Mouse (Mus musculus) lung, postnatal 0 days (tissue): ENCODE measurements around the gene Clnk. TPM values are rescaled to one million over a fixed set of nuclear protein-coding genes. Genes with fewer than 3 reads are reported as not detected.

Source experiments
- ATAC-seq: fragments of 200-750 bp; cut with Nextera tagmentation; 2 replicates; pipeline ENCODE4 v1.8.0; 2017; ENCODE audit warnings: moderate library complexity
- DNase-seq: peaks from one replicate; pipeline ENCODE4 v3.0.0-alpha.2; 2016; ENCODE audit warnings: low spot score
- H3K27ac ChIP-seq: fragments of 300-500 bp; sonication (generic); 2 replicates; pipeline ENCODE4 v1.5.1; 2014; ENCODE audit warnings: antibody characterized with exemption, mild to moderate bottlenecking, low read length, mixed read lengths
- H3K27me3 ChIP-seq: fragments of 300-500 bp; sonication (generic); replicated peaks from 2 replicates; pipeline ENCODE4 v1.6.1; 2014; ENCODE audit warnings: low read length, mixed read lengths; ENCODE audit not compliant: insufficient read depth
- H3K36me3 ChIP-seq: fragments of 300-500 bp; sonication (generic); 2 replicates; pipeline ENCODE4 v1.6.1; 2014; ENCODE audit warnings: low read length, mixed read lengths; ENCODE audit not compliant: insufficient read depth
- H3K4me1 ChIP-seq: fragments of 300-500 bp; sonication (generic); 2 replicates; pipeline ENCODE4 v1.6.1; 2014; ENCODE audit warnings: antibody characterized with exemption, low read depth, low read length, mixed read lengths; ENCODE audit not compliant: insufficient read depth
- H3K4me2 ChIP-seq: fragments of 300-500 bp; sonication (generic); replicated peaks from 2 replicates; pipeline ENCODE4 v1.6.1; 2014; ENCODE audit warnings: low read depth, mild to moderate bottlenecking, low read length, moderate library complexity, mixed read lengths
- H3K4me3 ChIP-seq: fragments of 300-500 bp; sonication (generic); 2 replicates; pipeline ENCODE4 v1.5.1; 2014; ENCODE audit warnings: low read depth, low read length
- H3K9ac ChIP-seq: fragments of 300-500 bp; sonication (generic); replicated peaks from 2 replicates; pipeline ENCODE4 v1.6.1; 2014; ENCODE audit warnings: low read depth, mild to moderate bottlenecking
- H3K9me3 ChIP-seq: fragments of 300-500 bp; sonication (generic); 2 replicates; pipeline ENCODE4 v1.6.1; 2016; ENCODE audit warnings: low read length, mixed read lengths
- CTCF ChIP-seq: IDR thresholded peaks from 2 replicates; pipeline ENCODE4 v1.5.1; 2016; ENCODE audit warnings: antibody characterized with exemption, mild to moderate bottlenecking
- EP300 ChIP-seq: IDR thresholded peaks from 2 replicates; pipeline ENCODE4 v1.6.1; 2016; ENCODE audit warnings: antibody characterized with exemption, mild to moderate bottlenecking, control low read depth
- WGBS: fragments of 180-500 bp; shearing (Covaris S2); extraction: QIAGEN DNeasy Blood & Tissue Kit; methylation state at CpG from one replicate; pipeline ENCODE4 v1.1.7; 2014; 5-methylcytosine and 5-hydroxymethylcytosine counted together
- polyA plus RNA-seq: library from polyadenylated mRNA; unstranded; fragments of >200 nt; fragmentation: Nextera tagmentation; extraction: Ambion mirVana; gene quantifications from 2 replicates; pipeline ENCODE4 v1.2.1, GENCODE M21; 2015

Clnk gene
- polyA plus RNA-seq, 1 experiment from 2014 or later, result not detected

DNA sequence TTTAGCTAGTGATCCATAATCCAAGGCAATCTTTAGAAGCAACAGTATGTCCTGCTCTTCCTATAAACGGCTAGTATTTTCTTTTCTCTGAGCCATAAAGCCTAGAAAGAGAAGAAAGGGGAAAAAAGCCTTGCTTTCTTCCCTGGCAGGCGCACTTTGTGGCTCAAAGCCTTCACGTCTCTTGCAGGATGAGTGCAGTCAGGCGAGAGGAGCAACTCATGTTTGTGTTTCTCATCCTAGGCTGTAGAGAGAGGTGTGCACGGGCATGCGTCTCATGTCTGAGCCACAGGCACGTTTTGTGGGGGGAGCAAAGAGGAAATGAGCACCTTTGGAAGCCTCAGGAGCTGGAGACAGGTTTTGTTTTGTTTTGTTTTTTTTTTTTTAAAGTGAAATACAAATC, 64.2 kb downstream of the Clnk start:
- DNase-seq (no peak), ATAC-seq (no peak)
- TF ChIP-seq EP300, result no peak
- TF ChIP-seq CTCF, result no peak
- H3K27me3 ChIP-seq, result no peaks in the 10 kb centered on the region
- no peak overlapping the region for H3K4me3 ChIP-seq
- 62% methylated on average over 7 of the region's 7 CpGs for WGBS
- H3K27ac ChIP-seq, result no peak overlapping the region
- no peaks in the 10 kb centered on the region for H3K36me3 ChIP-seq
- no peak overlapping the region for H3K9ac ChIP-seq
- no peak overlapping the region for H3K4me2 ChIP-seq
- no peaks in the 10 kb centered on the region for H3K9me3 ChIP-seq
- H3K4me1 ChIP-seq, result no peaks in the 10 kb centered on the region

DNA sequence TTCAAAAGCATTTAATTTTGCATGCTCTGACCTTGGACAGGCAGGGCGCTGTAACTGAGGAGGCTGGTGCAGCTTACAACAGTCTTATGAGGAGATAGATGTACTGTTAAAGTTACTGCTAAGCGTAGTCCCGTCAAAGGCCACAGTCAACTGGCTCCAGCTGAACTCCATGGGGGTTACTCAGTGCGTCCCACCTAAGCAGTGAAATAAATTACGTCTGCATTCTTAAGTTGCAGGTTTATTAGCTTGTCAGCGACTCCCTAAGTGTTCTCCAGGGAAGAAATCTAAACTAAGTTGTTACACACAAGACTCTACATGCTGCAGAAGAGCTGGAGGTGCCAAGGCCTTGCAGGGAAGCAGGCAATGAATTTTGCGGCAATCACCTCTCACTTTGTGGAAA, 77.7 kb downstream of the Clnk start:
- 85% methylated on average over 7 of the region's 7 CpGs for WGBS
- no peak for DNase-seq
- ATAC-seq, result no peak
- no peaks in the 10 kb centered on the region for H3K27me3 ChIP-seq
- no peak overlapping the region for H3K9ac ChIP-seq
- H3K4me2 ChIP-seq, result no peak overlapping the region
- H3K36me3 ChIP-seq, result no peaks in the 10 kb centered on the region
- TF ChIP-seq CTCF (no peak), EP300 (no peak)
- H3K9me3 ChIP-seq, result no peaks in the 10 kb centered on the region
- H3K4me3 ChIP-seq, result no peak overlapping the region
- no peak overlapping the region for H3K27ac ChIP-seq
- H3K4me1 ChIP-seq, result no peaks in the 10 kb centered on the region

DNA sequence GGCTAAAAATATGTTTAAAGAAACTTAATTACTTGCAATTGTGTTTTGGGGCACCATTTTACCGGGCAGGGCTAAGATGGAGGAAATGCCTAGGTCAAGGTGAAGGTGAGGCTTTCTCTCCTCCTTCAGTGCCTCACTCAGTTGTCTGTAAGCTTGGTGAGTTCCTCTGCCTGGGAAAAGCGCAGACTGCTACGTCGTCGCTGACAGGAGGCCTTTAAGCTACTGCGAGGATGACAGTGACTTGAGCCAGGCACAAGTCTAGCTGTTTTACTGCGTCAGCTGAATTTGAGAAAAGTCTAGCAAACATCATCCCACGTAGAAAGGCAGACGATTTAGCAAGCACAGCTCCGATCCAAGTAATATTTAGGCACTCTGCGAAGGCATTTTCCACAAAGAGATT, 81.5 kb downstream of the Clnk start:
- Histone ChIP-seq H3K27me3 (no peaks in the 10 kb centered on the region), H3K36me3 (no peaks in the 10 kb centered on the region), H3K4me1 (no peaks in the 10 kb centered on the region), H3K4me2 (no peak overlapping the region), H3K27ac (no peak overlapping the region), H3K4me3 (no peak overlapping the region), H3K9ac (no peak overlapping the region), H3K9me3 (no peaks in the 10 kb centered on the region)
- DNase-seq (no peak), ATAC-seq (no peak)
- TF ChIP-seq EP300, result no peak
- TF ChIP-seq CTCF, result no peak
- WGBS, result 60% methylated on average over 11 of the region's 11 CpGs

DNA sequence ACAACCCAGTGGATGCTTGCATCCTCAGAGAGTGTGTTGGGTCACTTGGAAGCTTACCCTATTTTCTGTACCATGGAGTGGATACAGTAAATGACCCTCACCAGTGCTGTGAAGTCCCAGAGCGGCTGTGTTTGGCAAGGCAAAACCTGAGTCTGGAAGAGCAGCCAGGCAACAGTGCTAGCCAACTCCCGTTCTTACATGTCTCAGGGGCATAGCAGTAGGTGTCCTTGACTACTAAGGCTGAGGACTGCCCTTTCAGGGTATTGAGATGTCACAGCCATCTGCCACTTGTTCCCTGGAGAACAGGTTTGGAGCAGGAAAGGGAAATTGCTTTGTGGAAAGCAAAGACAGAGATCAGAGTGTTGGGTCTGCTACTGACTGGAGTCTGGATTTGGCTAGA, 85.5 kb downstream of the Clnk start:
- H3K4me3 ChIP-seq, result no peak overlapping the region
- ATAC-seq, result no peak
- 85% methylated on average over 2 of the region's 2 CpGs for WGBS

DNA sequence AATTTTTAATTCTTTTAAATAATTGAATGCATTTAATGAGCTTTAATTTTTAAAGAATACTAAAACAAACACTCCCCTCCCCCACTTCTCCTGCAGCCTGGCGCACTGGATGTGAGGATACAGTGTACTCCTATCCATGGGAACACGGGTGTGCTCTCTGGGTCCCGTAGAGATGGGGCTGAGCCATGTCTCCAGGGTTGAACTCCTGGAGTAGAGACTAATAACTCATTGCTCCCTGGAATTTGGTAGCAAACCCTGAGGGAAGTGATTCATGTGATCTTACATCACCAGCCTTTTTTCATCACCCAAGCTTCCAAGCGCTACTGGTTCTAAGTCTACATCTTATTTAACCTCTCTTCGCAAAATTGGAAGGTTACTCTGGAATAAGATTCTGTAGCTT, 87.8 kb downstream of the Clnk start:
- DNase-seq, result no peak
- WGBS, result 84% methylated on average over 5 of the region's 5 CpGs
- Histone ChIP-seq H3K9me3 (no peaks in the 10 kb centered on the region), H3K27me3 (no peaks in the 10 kb centered on the region), H3K4me3 (no peak overlapping the region), H3K9ac (no peak overlapping the region), H3K36me3 (no peaks in the 10 kb centered on the region), H3K4me1 (no peaks in the 10 kb centered on the region), H3K27ac (no peak overlapping the region), H3K4me2 (no peak overlapping the region)
- no peak for ATAC-seq
- TF ChIP-seq CTCF, result no peak
- no peak for TF ChIP-seq EP300

More for the DNA sequence above, 85.5 kb downstream of the Clnk start:
- Histone ChIP-seq H3K4me1 (no peaks in the 10 kb centered on the region), H3K9ac (no peak overlapping the region), H3K27me3 (no peaks in the 10 kb centered on the region), H3K9me3 (no peaks in the 10 kb centered on the region), H3K27ac (no peak overlapping the region), H3K36me3 (no peaks in the 10 kb centered on the region), H3K4me2 (no peak overlapping the region)
- DNase-seq, result no peak
- TF ChIP-seq EP300 (no peak), CTCF (no peak)

DNA sequence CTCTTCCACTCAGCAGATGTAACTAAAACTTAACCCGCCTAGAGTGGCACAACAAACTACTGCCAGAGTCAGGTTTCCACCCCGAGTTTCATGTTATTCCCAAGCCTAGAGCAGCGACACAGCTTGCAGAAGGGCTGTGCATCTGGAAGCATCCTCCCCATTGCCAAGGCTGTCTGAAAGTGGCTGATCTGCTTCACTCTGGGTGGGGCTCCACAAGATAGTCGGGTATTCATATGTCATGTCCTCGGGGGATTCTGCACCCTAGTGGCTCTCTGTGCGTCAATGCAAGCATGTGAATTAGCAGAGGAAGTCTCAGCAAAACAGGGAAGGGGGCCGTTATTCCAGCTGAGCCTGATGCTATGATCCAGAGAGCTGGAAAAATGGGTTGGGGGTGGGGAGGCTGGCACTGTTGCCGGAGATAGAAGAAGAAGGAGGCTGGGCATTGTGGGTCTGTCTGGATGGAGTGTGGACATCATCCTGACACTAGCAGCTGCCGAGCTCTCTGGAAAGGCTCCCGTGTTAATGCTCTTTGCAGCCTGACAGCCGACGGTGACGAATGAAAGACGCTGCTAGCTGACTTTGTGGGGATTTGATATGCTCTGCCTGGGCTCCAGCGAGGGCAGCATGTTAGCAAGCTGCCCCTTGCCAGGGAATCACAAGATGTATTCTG, 88.6 kb downstream of the Clnk start:
- no peaks in the 10 kb centered on the region for H3K36me3 ChIP-seq
- TF ChIP-seq EP300 (no peak), CTCF (peak; percentile 43)
- H3K9me3 ChIP-seq, result no peaks in the 10 kb centered on the region
- no peak overlapping the region for H3K4me2 ChIP-seq
- no peaks in the 10 kb centered on the region for H3K27me3 ChIP-seq
- no peak overlapping the region for H3K4me3 ChIP-seq
- 28% methylated on average over 15 of the region's 15 CpGs for WGBS
- ATAC-seq (no peak), DNase-seq (no peak)
- H3K4me1 ChIP-seq, result no peaks in the 10 kb centered on the region
- H3K27ac ChIP-seq, result no peak overlapping the region
- H3K9ac ChIP-seq, result no peak overlapping the region

DNA sequence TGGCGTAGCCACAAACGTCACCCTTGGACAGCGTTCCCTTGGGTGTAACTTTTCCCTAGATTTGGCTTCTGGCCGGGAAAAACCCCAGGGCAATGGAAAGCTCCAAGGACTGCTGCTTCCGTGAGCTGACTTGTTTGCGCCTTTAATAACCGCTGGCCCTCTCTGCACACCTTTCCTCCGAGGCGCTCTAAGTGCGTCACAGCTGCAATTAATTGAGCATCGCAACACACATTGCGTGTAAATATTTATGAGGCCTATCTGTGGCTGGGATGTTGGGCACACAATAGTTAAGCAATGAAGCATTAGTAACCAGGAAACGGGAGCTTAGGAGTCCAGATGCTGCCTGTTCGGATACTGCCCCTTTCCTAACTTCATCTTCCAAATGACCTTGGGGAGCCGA, 90.5 kb downstream of the Clnk start:
- TF ChIP-seq CTCF, result no peak
- TF ChIP-seq EP300, result no peak
- Histone ChIP-seq H3K4me2 (no peak overlapping the region), H3K9ac (no peak overlapping the region), H3K4me1 (no peaks in the 10 kb centered on the region), H3K36me3 (no peaks in the 10 kb centered on the region), H3K27me3 (no peaks in the 10 kb centered on the region), H3K4me3 (no peak overlapping the region), H3K9me3 (no peaks in the 10 kb centered on the region), H3K27ac (no peak overlapping the region)
- WGBS, result 76% methylated on average over 15 of the region's 15 CpGs
- ATAC-seq (no peak), DNase-seq (no peak)
